Mouse (Mus musculus): ENCODE results near the gene Il11. TPM values are rescaled to one million over a fixed set of nuclear protein-coding genes. Genes with fewer than 3 reads are reported as not detected.

The Il11 gene
- total RNA-seq, 4 experiments from 2014 or later = 0.31 to 0.43 (median 0.37) TPM

DNA sequence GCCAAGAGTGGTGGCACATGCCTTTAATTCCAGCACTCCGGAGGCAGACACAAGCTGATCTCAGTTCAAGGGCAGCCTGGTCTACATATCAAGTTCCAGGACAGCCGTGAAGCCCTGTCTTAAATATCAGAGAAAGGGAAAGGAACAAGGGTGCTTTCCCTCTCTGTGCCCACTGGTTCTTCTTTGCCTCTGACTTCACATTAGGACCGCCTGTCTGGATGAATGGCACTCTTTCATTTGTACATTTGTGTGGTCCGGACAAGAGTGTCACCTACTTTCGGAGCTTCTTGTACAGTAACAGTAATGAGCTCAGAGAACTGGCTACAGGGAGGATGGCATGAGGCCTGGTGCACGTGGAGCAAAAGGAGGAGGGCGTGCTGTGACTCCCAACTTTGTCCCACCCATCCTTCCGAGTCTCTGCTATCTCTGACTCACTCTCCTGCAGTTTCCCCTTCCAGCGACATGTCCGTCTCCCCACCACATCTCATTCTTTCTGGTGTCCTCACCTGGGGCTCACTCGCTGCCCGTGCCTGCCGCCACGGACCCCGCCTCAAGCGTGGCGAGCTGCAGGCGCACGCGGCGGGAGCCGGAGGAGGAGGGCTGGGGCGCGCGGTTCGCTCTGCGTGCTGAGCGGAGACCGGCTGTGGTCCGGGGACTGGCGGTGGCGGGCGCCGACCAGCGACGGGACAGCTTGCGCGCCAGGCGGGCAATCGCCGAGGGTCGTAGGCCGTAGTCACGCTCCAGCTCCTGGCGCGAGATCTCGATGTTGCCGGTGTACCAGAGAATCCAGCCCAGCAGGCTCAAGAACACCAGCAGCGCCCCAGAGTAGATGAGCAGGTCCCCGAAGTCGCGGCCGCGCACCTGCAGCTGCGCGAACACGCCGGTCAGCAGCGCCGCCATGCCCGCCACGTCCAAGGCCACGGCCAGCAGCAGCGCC, 6.1 kb upstream of the Il11 start:
- peak in 1 of 2 experiments; percentile 52 for DNase-seq (ENCODE audit: low spot score in 2 of 2)

DNA sequence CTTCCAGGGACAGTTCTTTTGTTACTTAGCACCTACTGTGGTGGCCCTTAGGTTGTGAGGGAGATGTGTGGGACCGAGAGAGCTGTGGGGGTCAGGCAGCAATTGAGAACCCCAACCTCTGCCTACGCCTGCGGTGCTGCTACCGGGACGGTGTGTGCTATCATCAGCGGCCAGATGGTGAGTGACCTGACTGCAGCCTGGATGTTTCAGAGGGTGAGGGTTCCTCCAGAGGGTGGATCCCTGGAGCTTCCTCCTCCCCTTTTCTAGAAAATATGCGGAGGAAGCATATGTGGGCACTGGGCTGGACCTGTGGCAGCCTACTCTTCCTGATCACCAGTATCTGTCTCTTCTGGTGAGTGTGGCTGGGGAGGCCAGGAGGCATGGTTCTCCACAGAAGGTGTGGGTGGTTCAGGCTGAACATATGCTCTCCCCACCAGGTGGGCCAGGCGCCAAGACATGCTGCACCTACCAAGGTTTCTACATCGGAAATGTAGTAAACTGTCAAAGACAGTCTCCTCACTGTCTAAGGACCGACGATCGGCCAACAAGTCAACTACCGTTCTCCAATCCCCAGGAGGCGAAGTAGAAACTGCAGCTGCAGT, 1.1 kb upstream of the Il11 start:
- no peak for DNase-seq (ENCODE audit: low spot score in 2 of 2)

DNA sequence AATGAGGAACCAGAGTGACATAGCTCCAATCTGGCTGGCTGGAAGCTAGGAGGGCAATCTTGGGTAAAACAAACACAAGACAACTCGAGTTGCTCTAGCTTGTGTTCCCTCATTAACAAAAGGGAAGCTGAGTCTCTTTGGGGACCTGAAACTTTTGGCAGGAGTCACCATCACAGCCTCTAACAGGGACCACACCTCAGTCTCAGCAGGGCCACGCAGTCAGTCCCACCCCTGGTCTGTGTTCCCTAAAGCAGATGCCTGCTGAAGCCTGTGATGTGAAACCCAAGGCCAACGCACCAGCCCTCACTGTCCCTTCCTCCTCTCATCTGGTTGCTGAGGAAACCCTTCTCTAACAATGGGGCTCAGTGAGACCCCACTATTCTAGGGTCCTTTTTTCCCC, 529 bp downstream of the Il11 start:
- no peak for DNase-seq (ENCODE audit: low spot score in 2 of 2)

DNA sequence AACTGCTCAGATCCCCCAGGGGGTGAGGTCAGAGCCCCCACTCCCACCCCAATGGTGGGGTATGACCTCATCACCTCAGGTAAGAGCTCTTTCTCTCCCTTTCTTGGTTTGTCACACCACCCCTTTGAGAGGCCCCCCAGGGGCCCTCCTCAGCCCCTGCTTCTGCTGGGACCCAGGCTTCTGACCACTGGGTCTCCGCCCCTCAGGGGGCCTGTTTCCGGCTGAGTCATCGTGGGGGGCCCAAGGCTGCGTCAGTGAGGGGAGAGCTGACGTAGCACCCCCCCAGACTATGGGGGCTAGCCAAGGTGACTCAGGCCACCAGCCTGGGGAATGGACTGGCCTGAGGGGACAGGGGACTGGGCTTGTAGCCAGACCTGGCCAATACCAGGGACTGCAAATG, 2.7 kb downstream of the Il11 start:
- DNase-seq (ENCODE audit: low spot score in 2 of 2) = no peak

DNA sequence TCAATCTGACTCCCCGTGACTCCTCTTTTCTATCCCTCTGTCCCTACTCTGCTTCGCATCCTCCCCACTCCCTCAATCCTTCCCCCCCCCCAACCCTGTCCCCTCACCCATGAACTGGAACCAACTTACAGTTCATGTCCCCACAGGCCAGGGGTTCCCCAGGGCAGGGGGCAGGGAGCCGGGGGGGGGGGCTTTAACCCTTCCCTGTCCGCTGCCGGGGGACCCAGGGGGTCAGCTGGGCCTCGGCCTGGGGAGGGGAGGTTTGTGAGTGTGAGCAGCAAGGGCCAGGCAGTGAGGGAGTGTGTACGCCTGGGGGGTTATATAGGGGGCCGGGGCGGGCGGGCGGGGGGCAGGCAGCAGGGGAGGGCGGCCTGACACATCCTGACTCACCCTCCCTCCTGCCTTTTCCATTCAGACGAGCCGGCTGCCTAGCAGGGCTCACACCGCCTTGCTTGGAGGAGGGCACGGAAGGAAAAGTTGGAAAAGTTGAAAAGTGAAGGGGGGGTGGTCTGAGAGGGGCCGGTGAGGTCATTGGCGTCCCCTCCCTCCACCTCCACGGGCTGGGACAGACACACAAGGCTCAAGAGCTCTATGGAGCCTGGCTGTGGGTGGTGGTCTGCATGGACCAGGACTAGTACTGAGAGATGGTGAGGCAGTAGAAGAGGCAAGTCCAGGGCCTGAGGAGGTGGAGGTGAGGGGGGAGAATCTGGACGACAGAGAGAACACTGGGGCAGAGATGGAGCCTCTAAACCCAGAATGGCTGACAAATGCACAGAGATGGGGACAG, 4.6 kb downstream of the Il11 start:
- no peak for DNase-seq (ENCODE audit: low spot score in 2 of 2)

DNA sequence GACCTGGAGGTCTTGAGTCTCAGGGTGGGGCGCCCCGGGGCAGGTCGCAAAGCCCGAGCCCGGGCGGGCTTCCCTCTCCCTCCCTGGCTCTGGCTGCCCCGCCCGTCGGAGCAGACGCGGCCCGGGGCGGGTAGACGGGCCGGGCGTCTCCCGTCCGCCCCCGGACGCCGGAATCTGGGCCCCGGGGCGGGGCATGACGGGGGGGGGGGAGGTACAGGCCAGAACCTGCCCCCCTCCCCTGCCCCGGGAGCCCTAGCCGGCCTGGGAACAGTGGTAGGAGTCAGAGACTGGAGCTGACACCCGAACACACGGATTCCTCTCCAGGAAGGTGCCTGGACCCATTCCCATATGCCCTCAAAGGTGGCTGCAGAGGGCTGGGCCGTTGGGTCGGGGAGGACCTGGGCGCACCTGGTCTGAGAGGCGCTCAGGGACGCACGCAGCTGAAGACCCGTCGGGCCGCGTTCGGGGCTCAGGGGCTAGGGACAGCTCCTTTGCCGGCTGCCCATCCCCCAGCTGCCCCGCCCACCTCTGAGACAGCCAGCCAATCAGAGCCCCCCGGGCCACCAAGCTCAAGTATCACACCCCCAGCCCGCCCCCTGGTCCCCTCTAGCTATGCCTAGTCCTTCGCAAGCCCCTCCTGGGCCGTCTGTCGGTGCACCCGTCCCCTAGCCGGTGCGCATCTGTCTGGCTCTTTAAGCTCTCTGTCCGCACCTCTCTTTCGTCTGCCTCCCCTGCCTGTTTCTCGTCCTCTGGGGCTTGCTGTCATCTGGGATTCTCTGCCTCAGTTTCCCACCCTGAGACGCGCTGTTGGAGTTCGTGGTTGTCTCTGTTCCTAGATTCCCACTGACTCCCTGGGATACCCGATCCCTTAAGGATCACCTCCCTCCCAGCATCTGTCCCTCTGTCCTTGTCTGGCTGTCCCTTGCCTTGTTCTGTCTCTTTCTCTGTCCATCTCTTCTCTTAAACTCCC, 5.5 kb downstream of the Il11 start:
- no peak for DNase-seq (ENCODE audit: low spot score in 2 of 2)

DNA sequence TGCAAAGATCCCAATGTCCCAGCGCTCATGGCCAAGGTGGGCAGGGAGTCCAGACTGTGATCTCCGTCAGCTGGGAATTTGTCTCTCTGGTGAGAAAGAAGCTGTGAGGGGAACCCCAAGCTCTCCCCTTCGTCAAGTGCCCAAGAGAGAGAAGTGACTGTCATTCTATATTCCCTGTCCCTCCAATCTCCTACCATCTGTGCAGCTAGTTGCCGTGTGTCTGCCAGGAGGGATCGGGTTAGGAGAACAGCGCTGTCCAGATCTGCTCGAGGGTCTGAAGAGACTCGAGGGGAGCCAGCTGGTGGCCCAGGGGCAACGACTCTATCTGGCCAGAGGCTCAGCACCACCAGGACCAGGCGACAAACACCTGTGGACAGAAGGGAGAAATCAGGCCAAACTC, 6.5 kb downstream of the Il11 start:
- DNase-seq (ENCODE audit: low spot score in 2 of 2) = no peak

DNA sequence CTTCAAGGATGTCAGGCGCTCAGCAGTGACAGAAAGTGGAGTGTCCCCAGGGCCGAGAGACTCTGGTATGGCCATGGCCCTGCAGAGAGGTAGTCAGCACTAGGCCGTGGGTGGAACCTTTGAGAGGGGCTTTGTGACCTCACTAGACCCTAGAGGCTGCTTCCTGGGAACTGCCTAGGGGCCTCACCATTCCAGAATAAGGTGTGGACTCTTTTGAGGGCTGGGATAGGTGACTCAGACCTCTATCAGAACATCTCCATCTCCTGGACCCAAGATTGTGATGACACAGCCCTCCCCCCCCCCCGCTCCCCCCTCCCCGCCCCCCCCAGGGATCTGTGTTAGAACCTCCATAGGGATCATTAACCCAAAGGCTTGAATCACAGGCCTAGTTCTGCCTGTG, 11.5 kb downstream of the Il11 start, which contains the start of gene Fam71e2:
Fam71e2 (minus strand) TSS at position 101 of the 400 bp plus-strand sequence.
- DNase-seq (ENCODE audit: low spot score in 2 of 2) = no peak

DNA sequence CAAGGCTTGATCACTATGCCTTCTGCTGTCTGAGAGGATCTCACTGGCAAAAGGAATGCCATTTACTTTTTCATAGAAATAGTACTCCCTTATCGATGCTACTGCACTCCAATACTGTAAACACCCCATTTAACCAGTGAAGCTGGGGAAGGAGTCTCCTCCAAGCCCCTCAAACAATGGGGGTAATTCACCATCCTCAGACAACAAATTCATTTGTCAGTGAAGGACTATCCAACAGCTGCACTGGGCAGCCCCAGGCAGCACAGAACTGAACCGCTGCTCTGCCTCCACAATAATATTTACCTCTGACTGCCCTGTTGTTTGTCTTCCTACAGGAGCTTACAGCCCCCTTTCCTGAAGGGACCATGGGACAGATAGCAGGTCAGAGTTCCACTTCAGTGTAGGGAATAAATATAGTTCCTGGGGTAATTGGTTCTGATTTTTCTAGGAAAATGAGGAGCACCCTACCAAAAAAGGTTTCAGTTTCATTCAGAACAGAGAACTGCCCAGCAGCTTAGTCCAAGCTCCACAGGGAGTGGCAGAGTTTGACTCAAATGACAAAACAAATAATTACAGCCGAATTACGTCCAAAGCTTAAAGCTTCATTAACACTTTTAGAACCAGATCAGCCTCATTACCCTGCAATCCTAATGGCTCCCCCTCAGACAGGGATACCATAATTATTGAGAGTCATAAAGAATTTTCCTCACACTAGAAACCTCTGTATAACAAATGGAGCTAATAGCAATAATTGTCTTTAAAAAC, 17.5 kb downstream of the Il11 start:
- DNase-seq (ENCODE audit: low spot score in 2 of 2) = no peak

DNA sequence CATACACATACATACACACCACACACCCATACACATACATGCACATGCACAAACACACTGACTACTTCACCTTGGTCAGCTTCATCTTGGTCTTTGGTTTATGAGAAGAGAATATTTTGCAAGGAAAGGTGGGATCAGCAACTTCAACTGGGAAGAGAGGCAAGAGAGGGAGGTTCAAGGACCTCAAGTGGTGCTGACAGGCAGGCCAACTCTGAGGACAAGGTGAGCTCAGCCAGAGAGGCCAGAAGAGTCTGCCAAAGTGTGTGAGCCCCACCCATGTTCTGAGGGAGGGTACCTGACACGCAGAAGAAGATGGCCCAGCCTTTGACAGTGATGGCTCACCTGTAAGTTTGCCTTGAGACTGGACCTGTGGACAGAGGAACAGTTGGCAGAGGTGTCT, 23.0 kb downstream of the Il11 start:
- no peak for DNase-seq (ENCODE audit: low spot score in 2 of 2)

DNA sequence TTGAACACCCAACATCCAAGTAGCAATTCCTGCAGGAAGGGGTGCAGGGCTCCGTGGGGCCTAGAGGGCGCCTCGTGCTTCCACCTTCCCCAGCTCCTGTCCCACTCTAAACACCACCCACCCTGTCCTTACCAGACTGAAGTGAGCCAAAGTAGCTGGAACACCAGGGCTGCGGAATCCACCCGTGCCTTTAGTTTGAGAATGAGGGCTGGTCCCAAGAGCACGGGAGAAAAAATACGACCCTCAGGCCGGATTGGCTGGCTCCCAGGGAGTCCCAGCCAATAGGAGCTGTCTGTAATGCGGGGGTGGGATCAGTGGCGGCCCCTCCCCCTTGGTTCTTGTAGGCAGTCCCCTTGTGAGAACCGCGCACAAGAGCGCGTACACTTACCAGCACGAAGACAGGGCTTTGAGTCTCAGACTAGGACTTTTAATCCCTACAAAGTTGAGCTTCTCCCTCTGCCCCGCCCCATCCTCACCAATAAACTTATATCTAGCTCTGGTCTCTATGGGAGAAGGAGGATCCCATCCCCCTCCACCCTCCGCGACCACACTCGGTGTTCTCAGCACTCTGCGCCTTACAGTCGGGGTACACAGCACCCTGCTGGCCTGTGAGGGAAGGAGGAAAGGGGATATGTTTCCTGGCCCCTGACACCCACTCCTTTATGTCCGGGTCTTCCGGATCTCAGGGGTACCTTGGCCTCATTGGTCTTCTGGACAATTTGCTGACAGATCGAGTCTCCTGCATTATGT, 29.7 kb downstream of the Il11 start, which contains the start of gene Cox6b2:
Cox6b2 (minus strand) TSS at position 274 of the 750 bp plus-strand sequence.
- peak; percentile 39 to 54 for DNase-seq (ENCODE audit: low spot score in 2 of 2)

DNA sequence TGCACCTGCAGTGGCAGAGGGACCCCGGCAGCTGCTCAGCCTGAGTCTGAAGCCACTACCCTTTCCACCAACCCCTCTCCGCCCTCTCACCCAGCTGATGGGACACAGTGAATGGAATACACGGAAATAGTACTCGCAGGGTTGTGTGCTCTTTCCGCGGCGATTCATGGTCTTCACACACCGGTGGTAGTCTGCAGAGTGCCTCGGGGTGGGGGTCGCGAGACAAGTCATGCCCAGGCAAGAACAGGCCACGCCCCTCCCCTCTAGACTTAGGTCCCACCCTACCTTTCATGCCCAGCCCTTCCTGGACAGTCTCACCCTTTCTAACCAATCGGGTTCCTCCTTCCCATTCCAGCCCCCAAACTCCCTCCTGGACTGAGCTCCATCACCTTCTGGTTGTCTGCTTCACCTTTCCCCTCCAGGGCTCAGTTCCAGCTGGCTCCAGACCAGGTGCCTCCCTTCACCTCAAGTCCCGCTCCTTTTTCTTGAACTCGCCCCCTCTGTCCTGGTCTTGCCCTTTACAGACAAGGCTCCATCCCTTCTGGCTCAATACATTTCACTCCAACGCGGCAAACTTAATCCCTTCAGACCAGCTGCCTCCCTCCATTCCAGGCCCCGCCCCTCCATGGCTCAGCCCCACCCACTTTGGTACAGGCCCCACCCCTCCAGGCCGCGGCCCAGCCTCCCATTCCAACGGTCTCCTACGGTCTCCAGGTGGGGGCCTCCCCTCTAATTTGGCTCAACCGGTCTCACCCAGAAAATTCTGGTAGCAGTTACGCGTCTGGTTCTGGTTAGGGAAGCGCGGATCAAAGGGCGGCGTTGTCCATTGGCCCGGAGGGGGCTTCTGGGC, 30.5 kb downstream of the Il11 start:
- DNase-seq (ENCODE audit: low spot score in 2 of 2) = no peak

DNA sequence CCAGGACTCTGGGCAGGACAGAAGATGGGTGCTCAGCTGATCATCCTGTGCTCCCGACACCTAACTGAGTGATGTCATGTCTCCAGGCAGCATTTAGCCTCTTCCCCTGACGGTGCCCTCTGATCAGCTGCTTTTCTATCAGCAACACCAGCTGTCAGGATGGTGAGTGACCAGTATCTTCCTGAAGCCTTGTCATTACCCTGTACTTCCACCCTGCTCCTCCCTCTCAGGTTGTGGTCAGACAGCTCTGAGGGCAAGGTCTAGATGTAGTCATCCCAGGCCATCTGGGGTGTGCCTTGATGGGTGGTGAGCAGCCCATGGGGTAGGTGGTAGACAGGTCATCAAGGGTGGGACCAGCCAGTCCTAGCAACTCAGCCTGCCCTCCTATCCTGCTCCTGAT, 33.5 kb downstream of the Il11 start:
- DNase-seq (ENCODE audit: low spot score in 2 of 2) = no peak

DNA sequence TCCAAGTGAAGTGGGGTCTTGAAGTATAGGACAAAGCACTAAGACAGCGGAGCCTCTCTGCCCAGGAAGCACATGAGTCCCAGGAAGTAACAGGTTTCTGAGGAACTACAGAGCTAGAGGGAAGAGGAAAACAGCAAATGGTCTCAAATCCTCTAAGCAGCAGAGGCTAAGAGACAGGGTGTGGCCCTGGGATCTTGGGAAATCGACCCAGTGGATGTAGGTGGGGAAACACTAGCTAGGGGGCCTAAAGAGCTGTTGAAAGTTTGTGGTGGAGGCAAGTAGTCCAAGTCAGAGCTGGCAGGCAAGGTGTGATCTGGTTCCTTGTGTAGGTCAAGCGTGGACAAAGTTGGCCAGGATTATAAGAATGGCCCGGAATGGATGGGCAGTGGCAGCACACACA, 34.3 kb downstream of the Il11 start:
- DNase-seq (ENCODE audit: low spot score in 2 of 2) = no peak

DNA sequence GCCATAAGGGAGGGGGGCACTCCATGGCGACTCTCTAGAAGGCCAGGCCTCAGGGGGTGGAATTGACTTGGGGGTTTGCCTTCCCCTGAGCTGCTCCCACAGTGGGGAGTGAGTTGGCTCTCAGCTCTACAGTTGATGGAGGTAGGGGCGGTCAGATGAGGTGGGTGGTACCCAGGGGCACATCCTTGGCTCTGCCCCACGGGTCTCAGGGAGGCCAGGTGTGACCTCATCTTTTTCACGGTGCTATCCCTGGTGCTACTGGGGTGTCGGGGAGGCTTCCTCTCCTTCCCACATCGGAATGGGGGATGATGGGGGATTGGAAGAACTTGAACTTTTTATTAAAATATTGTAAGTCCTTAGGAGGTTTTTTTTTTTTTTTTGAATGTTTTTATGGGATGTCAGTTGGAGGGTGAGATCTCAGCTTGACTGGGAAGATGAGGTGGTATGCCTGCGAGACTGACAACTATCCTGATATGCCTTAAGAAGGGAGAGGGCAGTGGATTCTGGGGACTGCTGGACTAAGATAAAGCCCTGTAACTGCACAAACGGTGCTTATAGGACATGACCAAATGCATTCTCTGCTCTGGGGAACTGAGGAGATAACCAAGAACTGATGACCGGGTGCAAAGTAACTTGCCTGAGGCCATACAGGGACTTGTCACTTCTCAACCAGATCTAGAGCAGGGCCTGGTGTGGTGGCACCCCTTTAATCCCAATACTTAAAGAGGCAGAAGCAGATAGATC, 35.3 kb downstream of the Il11 start:
- no peak for DNase-seq (ENCODE audit: low spot score in 2 of 2)

DNA sequence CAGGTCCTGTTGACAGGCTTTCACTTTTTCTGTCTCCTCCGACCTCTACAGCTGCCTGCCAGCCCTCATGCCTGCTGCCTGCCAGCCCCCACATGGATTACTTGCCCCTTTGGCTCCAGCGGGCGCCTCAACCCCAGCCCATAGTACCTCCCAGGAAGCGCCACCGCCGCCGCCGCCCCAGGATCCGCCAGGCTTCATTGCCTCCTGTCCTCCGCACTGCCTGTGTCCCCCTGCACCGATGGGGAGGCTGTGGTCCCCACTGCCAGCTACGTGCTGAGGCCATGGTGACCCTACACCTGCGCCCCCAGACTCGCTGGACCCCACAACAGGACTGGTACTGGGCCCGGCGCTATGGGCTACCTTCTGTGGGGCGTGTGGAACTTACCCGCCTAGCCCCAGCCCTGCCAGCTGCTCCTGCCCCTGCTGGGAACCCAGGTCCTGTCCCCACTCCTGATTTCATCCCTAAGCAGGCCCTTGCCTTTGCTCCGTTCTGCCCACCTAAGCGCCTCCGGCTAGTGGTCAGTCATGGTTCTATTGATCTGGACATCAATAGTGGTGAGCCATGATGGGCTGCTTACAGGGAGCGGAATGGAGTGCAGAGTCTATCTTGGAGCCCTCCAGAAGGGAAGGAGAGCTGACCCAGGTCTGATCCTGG, 36.2 kb downstream of the Il11 start:
- no peak for DNase-seq (ENCODE audit: low spot score in 2 of 2)

DNA sequence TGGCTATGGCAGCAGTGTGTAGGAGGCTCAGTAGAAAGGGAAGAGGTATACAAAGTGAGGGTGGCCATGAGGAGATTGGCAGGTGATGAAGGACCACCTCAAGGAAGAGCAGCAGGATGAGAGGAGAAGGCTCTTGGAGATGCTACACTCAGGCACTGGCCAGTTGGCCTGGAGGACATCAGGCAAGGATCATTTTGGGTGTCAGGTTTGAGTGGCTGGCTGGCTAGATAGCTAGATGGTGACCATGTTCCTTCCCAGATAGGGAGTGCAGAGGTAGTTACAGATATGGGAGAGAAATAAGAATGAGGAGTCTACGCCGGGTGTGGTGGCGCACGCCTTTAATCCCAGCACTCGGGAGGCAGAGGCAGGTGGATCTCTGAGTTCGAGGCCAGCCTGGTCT, 37.8 kb downstream of the Il11 start:
- no peak for DNase-seq (ENCODE audit: low spot score in 2 of 2)
